Mouse (Mus musculus) forebrain, postnatal 0 days (tissue): ENCODE measurements around the gene Fam219a. TPM values are rescaled to one million over a fixed set of nuclear protein-coding genes. Genes with fewer than 3 reads are reported as not detected.

ENCODE experiments used
- ATAC-seq: fragments of 200-750 bp; cut with Nextera tagmentation; 2 replicates; pipeline ENCODE4 v1.8.0; 2017; ENCODE audit warnings: mild to moderate bottlenecking, moderate library complexity
- DNase-seq: peaks from one replicate; pipeline ENCODE4 v3.0.0-alpha.2; 2015
- H3K27ac ChIP-seq: fragments of 300-500 bp; sonication (generic); 2 replicates; pipeline ENCODE4 v1.5.1; 2014; ENCODE audit warnings: low read depth, mild to moderate bottlenecking, antibody characterized with exemption, low read length, moderate library complexity, mixed read lengths
- H3K27me3 ChIP-seq: fragments of 300-500 bp; sonication (generic); 2 replicates; pipeline ENCODE4 v1.6.1; 2014; ENCODE audit warnings: mild to moderate bottlenecking, low read length, mixed read lengths; ENCODE audit not compliant: insufficient read depth
- H3K36me3 ChIP-seq: fragments of 300-500 bp; sonication (generic); 2 replicates; pipeline ENCODE4 v1.6.1; 2014; ENCODE audit warnings: mild to moderate bottlenecking, moderate library complexity; ENCODE audit not compliant: insufficient read depth
- H3K4me1 ChIP-seq: fragments of 300-500 bp; sonication (generic); 2 replicates; pipeline ENCODE4 v1.6.1; 2014; ENCODE audit warnings: antibody characterized with exemption; ENCODE audit not compliant: insufficient read depth
- H3K4me2 ChIP-seq: fragments of 300-500 bp; sonication (generic); 2 replicates; pipeline ENCODE4 v1.6.1; 2014; ENCODE audit warnings: low read depth, mild to moderate bottlenecking, moderate library complexity
- H3K4me3 ChIP-seq: fragments of 300-500 bp; sonication (generic); 2 replicates; pipeline ENCODE4 v1.5.1; 2014; ENCODE audit warnings: low read depth, low read length, mixed read lengths
- H3K9ac ChIP-seq: fragments of 300-500 bp; sonication (generic); 2 replicates; pipeline ENCODE4 v1.6.1; 2014; ENCODE audit warnings: mild to moderate bottlenecking
- H3K9me3 ChIP-seq: fragments of 300-500 bp; sonication (generic); 2 replicates; pipeline ENCODE4 v1.6.1; 2016; ENCODE audit warnings: low read length
- CTCF ChIP-seq: sonication (generic); IDR thresholded peaks from 2 replicates; pipeline ENCODE4 v1.5.1; 2016; ENCODE audit warnings: antibody characterized with exemption, control low read depth, low read depth
- WGBS: fragments of 180-500 bp; shearing (Covaris S2); extraction: QIAGEN DNeasy Blood & Tissue Kit; methylation state at CpG from one replicate; pipeline ENCODE4 v1.1.7; 2014; 5-methylcytosine and 5-hydroxymethylcytosine counted together
- polyA plus RNA-seq: library from polyadenylated mRNA; unstranded; fragments of >200 nt; fragmentation: Nextera tagmentation; extraction: Ambion mirVana; gene quantifications from 2 replicates; pipeline ENCODE4 v1.2.1, GENCODE M21; 2015
- total RNA-seq: library from RNA; depleted of rRNA; stranded (reverse); fragments of >200 nt; gene quantifications from 2 replicates; pipeline ENCODE4 v1.2.3, GENCODE M21; 2014

Fam219a gene
- total and polyA plus RNA-seq, 2 experiments from 2014 or later, result 18.6 to 95.8 TPM

DNA sequence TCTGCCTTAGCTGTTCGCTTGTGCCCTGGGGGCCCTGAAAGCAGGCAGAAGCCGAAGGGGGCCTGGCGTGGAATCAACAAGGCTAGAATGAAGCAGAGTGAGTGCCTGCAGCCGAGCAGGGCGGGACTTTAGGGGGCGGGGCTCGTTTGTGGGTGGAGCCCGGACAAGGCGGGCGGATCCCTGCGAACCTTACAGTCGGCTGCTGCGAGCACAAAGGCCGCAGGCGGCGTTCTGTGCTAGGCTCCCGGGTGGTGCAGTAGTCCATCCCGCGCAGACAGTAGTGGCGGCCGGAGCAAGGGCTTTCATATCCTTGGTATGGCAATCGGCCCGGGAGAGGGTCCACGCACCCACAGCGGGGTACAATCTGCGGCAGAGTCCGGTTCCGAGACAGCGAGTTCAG is 62.4 kb downstream of the Fam219a start:
- H3K4me3 ChIP-seq, result peak overlapping the region; percentile 51
- ATAC-seq, result peak; percentile 84
- peak; percentile 88 for DNase-seq

DNA sequence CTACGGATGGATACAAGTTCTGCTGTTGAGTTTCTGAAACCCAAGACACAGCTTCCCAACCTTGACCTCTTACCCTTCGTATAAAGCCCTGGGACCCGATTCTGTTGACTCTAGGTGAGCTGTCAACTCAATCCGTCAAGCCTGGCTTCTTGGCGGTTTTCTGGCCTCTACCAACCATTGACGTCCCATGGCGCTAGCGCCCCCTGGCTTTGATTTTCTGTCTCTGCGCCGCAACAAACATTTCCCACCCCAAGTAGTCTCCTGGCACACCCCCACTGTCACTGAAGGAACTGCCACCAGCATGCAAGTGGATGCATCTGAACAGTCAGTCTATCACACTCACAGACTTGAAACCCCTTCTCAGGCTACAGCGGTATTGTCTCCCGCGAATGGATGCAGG is 63.2 kb downstream of the Fam219a start:
- H3K27me3 ChIP-seq, result peaks cover 4% of the 10 kb centered on the region; the same call in 1 of the 2 replicates
- peak overlapping the region; percentile 74; the same call in 1 of the 2 replicates for H3K27ac ChIP-seq
- WGBS, result 16% methylated on average over 13 of the region's 13 CpGs
- H3K9ac ChIP-seq, result 0 out of 2 replicates have a peak overlapping the region, but pooled peaks have one; percentile 74
- H3K9me3 ChIP-seq, result no peaks in the 10 kb centered on the region
- DNase-seq (peak; percentile 70), ATAC-seq (no peak)
- no peaks in the 10 kb centered on the region for H3K36me3 ChIP-seq
- 0 out of 2 replicates have a peak, but pooled peaks cover 7% of the 10 kb centered on the region for H3K4me1 ChIP-seq
- peak overlapping the region; percentile 90 for H3K4me2 ChIP-seq
- H3K4me3 ChIP-seq, result no peak overlapping the region; the same call in 1 of the 2 replicates
- TF ChIP-seq CTCF, result peak; percentile 72

More for the DNA sequence above, 62.4 kb downstream of the Fam219a start:
- 0 out of 2 replicates have a peak, but pooled peaks cover 7% of the 10 kb centered on the region for H3K4me1 ChIP-seq
- TF ChIP-seq CTCF, result peak; percentile 38; the same call in 1 of the 2 replicates
- WGBS, result 2% methylated on average over 29 of the region's 29 CpGs
- no peaks in the 10 kb centered on the region for H3K36me3 ChIP-seq
- H3K9ac ChIP-seq, result peak overlapping the region; percentile 74
- H3K27me3 ChIP-seq, result peaks cover 4% of the 10 kb centered on the region; the same call in 1 of the 2 replicates
- H3K4me2 ChIP-seq, result peak overlapping the region; percentile 90
- H3K9me3 ChIP-seq, result no peaks in the 10 kb centered on the region
- peak overlapping the region; percentile 74 for H3K27ac ChIP-seq

DNA sequence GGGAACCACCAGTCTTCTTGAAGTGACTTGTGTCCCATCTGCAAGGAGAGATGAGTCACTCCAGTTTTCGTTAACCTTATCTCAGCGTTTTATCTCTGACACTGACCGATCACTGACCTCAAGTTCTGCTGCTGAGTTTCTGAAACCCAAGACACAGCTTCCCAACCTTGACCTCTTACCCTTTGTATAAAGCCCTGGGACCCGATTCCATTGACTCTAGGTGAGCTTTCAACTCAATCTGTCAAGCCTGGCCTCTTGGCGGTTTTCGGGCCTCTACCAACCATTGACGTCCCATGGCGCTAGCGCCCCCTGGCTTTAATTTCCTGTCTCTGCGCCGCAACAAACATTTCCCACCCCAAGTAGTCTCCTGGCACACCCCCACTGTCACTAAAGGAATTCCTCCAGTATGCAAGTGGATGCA is 64.2 kb downstream of the Fam219a start:
- DNase-seq (no peak), ATAC-seq (no peak)
- TF ChIP-seq CTCF, result peak; percentile 38
- H3K4me1 ChIP-seq, result 0 out of 2 replicates have a peak, but pooled peaks cover 7% of the 10 kb centered on the region
- H3K9me3 ChIP-seq, result no peaks in the 10 kb centered on the region
- H3K4me2 ChIP-seq, result no peak overlapping the region
- H3K9ac ChIP-seq, result no peak overlapping the region
- H3K36me3 ChIP-seq, result no peaks in the 10 kb centered on the region
- no peak overlapping the region for H3K27ac ChIP-seq
- 57% methylated on average over 11 of the region's 11 CpGs for WGBS
- no peak overlapping the region for H3K4me3 ChIP-seq
- H3K27me3 ChIP-seq, result peaks cover 13% of the 10 kb centered on the region

DNA sequence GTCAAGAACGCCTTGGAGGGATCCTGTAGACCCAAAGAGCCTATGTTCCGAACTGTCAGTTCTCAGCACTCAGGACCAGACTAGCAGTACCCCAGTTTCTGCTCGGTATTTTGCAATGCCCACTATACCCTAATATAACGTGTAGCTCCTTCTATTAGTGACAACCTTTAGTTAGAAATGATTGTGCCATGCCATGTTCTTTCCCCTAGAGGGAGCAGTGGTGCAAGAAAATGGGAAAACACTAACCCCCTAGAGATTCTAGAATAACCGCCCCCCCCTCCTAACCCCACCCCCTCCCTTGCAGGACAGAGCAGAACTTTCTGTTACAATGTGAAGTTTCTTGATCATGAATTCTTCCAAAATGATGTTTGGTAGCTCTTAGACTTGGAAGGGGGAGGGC is 65.0 kb downstream of the Fam219a start:
- DNase-seq (no peak), ATAC-seq (no peak)
- H3K36me3 ChIP-seq, result no peaks in the 10 kb centered on the region
- H3K4me3 ChIP-seq, result no peak overlapping the region
- H3K27ac ChIP-seq, result no peak overlapping the region
- peaks cover 21% of the 10 kb centered on the region for H3K27me3 ChIP-seq
- peak; percentile 53 for TF ChIP-seq CTCF
- 74% methylated on average over 5 of the region's 5 CpGs for WGBS
- H3K4me2 ChIP-seq, result no peak overlapping the region
- 0 out of 2 replicates have a peak, but pooled peaks cover 7% of the 10 kb centered on the region for H3K4me1 ChIP-seq
- H3K9ac ChIP-seq, result no peak overlapping the region
- H3K9me3 ChIP-seq, result no peaks in the 10 kb centered on the region

DNA sequence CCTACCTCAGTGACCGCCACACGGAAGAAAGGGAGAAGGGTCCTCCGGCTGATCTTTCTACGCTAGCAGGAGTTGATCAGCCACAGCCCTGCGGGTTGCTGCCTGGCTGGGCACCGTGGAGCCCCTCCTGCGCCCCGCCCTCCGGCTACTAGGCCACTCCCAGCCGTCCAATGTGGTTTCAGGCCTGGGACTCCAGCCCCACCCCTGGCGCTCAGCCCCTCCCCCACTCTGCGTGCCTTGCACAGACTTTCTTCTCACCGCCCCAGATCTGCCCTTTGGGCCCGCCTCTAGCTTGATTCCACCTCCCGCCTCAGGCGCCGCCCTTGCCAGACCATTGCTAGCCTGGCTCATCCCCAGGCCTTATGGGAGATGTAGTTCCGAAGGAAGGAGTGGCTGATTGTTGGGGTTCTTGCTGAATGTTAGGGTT is 66.3 kb downstream of the Fam219a start, which contains the start of gene AI464131:
Gene AI464131, minus strand, starts transcription at position 91 of the 427 bp plus-strand sequence.
- H3K4me3 ChIP-seq, result peak within 1 kb of the TSS; percentile 33
- peak within 1 kb of the TSS; percentile 35 for H3K9ac ChIP-seq
- H3K4me2 ChIP-seq, result peak within 1 kb of the TSS; percentile 56
- peak; percentile 24; the same call in 1 of the 2 replicates for TF ChIP-seq CTCF
- H3K4me1 ChIP-seq, result 0 out of 2 replicates have a peak, but pooled peaks cover 7% of the 10 kb centered on the region
- no peaks in the 10 kb centered on the region for H3K9me3 ChIP-seq
- H3K27ac ChIP-seq, result no peak within 1 kb of the TSS
- WGBS, result 2% methylated on average over 18 of the region's 18 CpGs
- H3K36me3 ChIP-seq, result no peaks in the 10 kb centered on the region
- peaks cover 26% of the 10 kb centered on the region for H3K27me3 ChIP-seq
- peak; percentile 91 for DNase-seq
- peak; percentile 80 for ATAC-seq

DNA sequence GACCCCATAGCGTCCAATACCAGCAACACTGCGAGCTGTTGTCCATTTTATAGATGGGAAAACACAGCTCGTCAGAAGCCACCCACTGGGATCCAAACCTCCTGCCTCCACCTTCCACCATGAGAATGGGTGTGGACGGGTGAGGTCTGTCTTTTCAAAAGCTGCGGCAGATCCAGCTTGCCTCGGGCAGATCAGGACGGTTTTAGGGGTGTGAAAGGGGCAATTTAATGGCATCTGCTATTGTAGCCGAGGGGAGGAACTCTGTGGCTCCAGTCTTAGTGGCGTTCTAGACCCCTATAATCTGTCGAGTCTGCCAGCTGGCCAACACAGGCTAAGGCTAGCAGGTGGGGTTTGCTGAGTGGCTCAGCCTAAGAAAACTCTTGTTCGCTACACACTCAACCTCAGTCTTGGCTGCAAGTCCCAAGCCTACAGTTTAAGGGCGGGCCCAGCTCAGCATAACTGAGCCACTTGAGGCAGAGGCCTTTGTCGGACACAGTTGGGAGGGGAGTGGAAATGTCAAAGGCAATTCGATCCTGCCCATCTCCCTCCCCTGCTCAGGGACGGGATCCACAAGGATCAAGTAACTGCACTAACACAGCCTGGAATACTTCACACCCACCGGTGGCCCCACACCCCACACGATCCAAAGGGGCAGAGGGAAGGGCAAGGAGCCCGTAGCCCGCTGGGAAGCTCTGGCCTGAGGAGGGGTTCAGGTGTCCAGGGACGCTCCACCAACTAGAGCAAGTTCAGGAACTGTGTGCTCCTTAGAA is 67.0 kb downstream of the Fam219a start:
- H3K27ac ChIP-seq, result no peak overlapping the region
- H3K36me3 ChIP-seq, result no peaks in the 10 kb centered on the region
- TF ChIP-seq CTCF, result no peak
- H3K4me3 ChIP-seq, result peak overlapping the region; percentile 33
- peak overlapping the region; percentile 56 for H3K4me2 ChIP-seq
- 11% methylated on average over 20 of the region's 20 CpGs for WGBS
- peaks cover 27% of the 10 kb centered on the region for H3K27me3 ChIP-seq
- H3K4me1 ChIP-seq, result 0 out of 2 replicates have a peak, but pooled peaks cover 9% of the 10 kb centered on the region
- peak overlapping the region; percentile 35 for H3K9ac ChIP-seq
- ATAC-seq (peak; percentile 1; the same call in 1 of the 2 replicates), DNase-seq (no peak)
- H3K9me3 ChIP-seq, result no peaks in the 10 kb centered on the region

DNA sequence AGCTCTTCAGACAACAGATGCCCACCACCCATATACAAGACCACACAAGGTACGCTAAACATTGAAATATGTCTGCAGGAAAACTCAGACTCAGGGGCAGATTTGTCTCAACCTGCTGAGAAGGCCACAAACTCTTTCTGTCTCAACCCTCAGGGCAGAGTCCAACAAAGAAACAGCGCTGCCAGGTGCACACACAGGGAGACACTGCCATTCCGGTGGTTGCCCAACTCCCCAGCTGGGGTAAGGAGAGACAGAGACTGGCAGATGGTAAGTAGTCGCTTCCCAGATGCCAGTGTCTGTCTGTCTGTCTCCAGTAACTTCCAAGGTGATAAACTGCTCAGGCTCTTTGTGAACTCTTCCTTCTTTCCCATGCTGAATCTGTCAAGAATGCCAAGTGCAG is 68.6 kb downstream of the Fam219a start:
- H3K4me2 ChIP-seq, result no peak overlapping the region
- H3K27me3 ChIP-seq, result peaks cover 32% of the 10 kb centered on the region
- 87% methylated on average over 4 of the region's 4 CpGs for WGBS
- H3K36me3 ChIP-seq, result no peaks in the 10 kb centered on the region
- DNase-seq (no peak), ATAC-seq (no peak)
- no peak overlapping the region for H3K27ac ChIP-seq
- H3K9ac ChIP-seq, result no peak overlapping the region
- H3K4me1 ChIP-seq, result 0 out of 2 replicates have a peak, but pooled peaks cover 9% of the 10 kb centered on the region
- TF ChIP-seq CTCF, result no peak
- H3K9me3 ChIP-seq, result no peaks in the 10 kb centered on the region
- no peak overlapping the region for H3K4me3 ChIP-seq
